Mouse (Mus musculus) mouse embryonic stem cell (cell line): Measurements from ENCODE around the gene Zfp524.
"Not testable (repeated sequence)": the region's sequence is repeated elsewhere in the genome, so short reads cannot be mapped to it uniquely, and the experiment has no call there.

ENCODE experiments used
- in situ Hi-C, 2 experiments: fragments of 300-500 bp; cut with MboI; formaldehyde crosslinking; loops; 1 replicate in 1 of 2; 3 replicates in 1 of 2; pipeline ENCODE4 v1.14.3; 2019 to 2020; ENCODE audit warnings: low sequenced_read_pairs in 2 of 2, low pct_unique_long_range_greater_than_20kb in 1 of 2, mixed read lengths in 1 of 2; ENCODE audit not compliant: unreplicated experiment in 1 of 2

Zfp524 gene

GRCm38 (mm10) chr7:5012681-5013513, 1.3 kb upstream of the Zfp524 start:
- in situ Hi-C loops: no loop called here

- in situ Hi-C loops: no loop called here
Observed at GRCm38 (mm10) chr7:5015118-5016001, 1.1 kb downstream of the Zfp524 start, which contains the start of gene Gm44973. Gene Gm44973 (plus strand): TSS chr7:5015496.

- in situ Hi-C loops: no loop called here
Observed at GRCm38 (mm10) chr7:5016057-5016456, 1.8 kb downstream of the Zfp524 start.

- in situ Hi-C loops: no loop called here
Observed at GRCm38 (mm10) chr7:5016920-5017319, 2.7 kb downstream of the Zfp524 start.

GRCm38 (mm10) chr7:5017352-5017751, 3.1 kb downstream of the Zfp524 start:
- in situ Hi-C loops: no loop called here

GRCm38 (mm10) chr7:5017931-5018330, 3.7 kb downstream of the Zfp524 start:
- in situ Hi-C loops: no loop called here

- in situ Hi-C loops: not testable (repeated sequence)
Observed at GRCm38 (mm10) chr7:5019576-5019975, 5.4 kb downstream of the Zfp524 start.

GRCm38 (mm10) chr7:5020000-5020681, 5.9 kb downstream of the Zfp524 start, which contains the start of the genes Zfp865 and Ccdc106:
Gene Zfp865 (plus strand): TSS chr7:5020376.
Gene Ccdc106 (plus strand): TSS chr7:5020553.
- in situ Hi-C loops: loop anchor here in 1 of 2 experiments (5.0 kb wide), 1 partner anchor 42 kb away; the partner anchor contains the start of gene U2af2

- in situ Hi-C loops: loop anchor here in 1 of 2 experiments (5.0 kb wide), 1 partner anchor 42 kb away; the partner anchor contains the start of gene U2af2
Observed at GRCm38 (mm10) chr7:5020685-5021084, 6.5 kb downstream of the Zfp524 start.

GRCm38 (mm10) chr7:5021197-5021596, 7.0 kb downstream of the Zfp524 start:
- in situ Hi-C loops: loop anchor here in 1 of 2 experiments (5.0 kb wide), 1 partner anchor 41 kb away; the partner anchor contains the start of gene U2af2

GRCm38 (mm10) chr7:5029543-5029942, 15.3 kb downstream of the Zfp524 start:
- in situ Hi-C loops: no loop called here

- in situ Hi-C loops: no loop called here
Observed at GRCm38 (mm10) chr7:5029946-5030345, 15.7 kb downstream of the Zfp524 start.

- in situ Hi-C loops: no loop called here
Observed at GRCm38 (mm10) chr7:5030554-5031275, 16.5 kb downstream of the Zfp524 start.

GRCm38 (mm10) chr7:5031496-5031895, 17.3 kb downstream of the Zfp524 start:
- in situ Hi-C loops: no loop called here

GRCm38 (mm10) chr7:5033818-5034217, 19.6 kb downstream of the Zfp524 start, which contains the start of gene 4632433K11Rik:
Gene 4632433K11Rik (plus strand): TSS chr7:5034118.
- in situ Hi-C loops: no loop called here

GRCm38 (mm10) chr7:5035628-5036027, 21.4 kb downstream of the Zfp524 start:
- in situ Hi-C loops: no loop called here

- in situ Hi-C loops: no loop called here
Observed at GRCm38 (mm10) chr7:5036136-5036535, 21.9 kb downstream of the Zfp524 start.

GRCm38 (mm10) chr7:5037026-5037425, 22.8 kb downstream of the Zfp524 start:
- in situ Hi-C loops: no loop called here
